ENCODE assay signal across 9 mouse cellular contexts in the genomic region with DNA sequence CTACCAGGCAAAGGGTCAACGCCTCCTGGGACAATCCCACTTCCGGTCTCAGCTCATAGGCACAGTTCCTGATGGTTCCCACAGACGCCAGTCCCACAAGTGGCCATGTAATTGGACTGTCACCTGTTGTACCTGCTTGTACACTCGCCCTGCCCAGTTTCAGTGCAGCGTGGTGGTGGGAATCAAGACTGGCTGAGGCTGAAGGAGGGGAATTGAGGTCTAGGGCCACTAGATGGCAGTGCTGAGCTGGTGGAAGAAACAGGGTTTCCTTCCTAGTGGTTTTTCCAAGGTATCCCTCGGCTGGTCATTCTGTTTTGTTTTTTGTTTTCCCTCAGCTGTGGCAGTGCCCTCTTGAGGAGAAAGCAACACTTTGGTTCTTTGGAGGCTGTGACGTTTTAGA. TPM values are rescaled to one million over a fixed set of nuclear protein-coding genes. Genes with fewer than 3 reads are reported as not detected.
DNase-seq lines count a peak whose midpoint lies in the region; ATAC-seq lines count a peak whose summit lies in the region.
"Had no signal": no experiment of that assay in that cellular context is flagged by ENCODE, and none has a peak within 500 bp of the region (broad histone marks: within the 10 kb centered on the region; RNA-seq: fewer than 3 reads in every experiment).

A gene (minus strand): TSS at position 150 of the 400 bp plus-strand sequence.

- no peaks in the 10 kb centered on the region for H3K36me3 ChIP-seq in hindbrain, embryonic 11.5 days (ENCODE audit: control insufficient read depth, insufficient read depth, low read length)

- H3K4me2 ChIP-seq in hindbrain, embryonic 11.5 days (replicated peaks; ENCODE audit: low read depth, low read length): no peak within 1 kb of the TSS
- H3K4me2 ChIP-seq: liver, embryonic 15.5 days had no signal

- WGBS in hindbrain, embryonic 11.5 days: 11% methylated on average over 7 of the region's 7 CpGs

- H3K4me1 ChIP-seq in hindbrain, embryonic 11.5 days (replicated peaks; ENCODE audit: control insufficient read depth, insufficient read depth, low read length): no peaks in the 10 kb centered on the region

- H3K9ac ChIP-seq in hindbrain, embryonic 11.5 days (ENCODE audit: low read depth, low read length): no peak within 1 kb of the TSS
- H3K9ac ChIP-seq: liver, embryonic 15.5 days had no signal

- H3K9me3 ChIP-seq in hindbrain, embryonic 11.5 days (ENCODE audit: control insufficient read depth, low read length): no peaks in the 10 kb centered on the region
- H3K9me3 ChIP-seq: liver, embryonic 15.5 days had no signal

- no peak for ATAC-seq in hindbrain, embryonic 11.5 days (ENCODE audit: low FRiP score)
- ATAC-seq in megakaryocyte, adult 5-6 weeks (ENCODE audit: poor library complexity, severe bottlenecking): peak; percentile 82

- peak; percentile 84 for DNase-seq in Muller cell, postnatal 12 days (ENCODE audit: inconsistent ontology term)
- DNase-seq in cerebellum, adult 11-12 months: peak; percentile 74
- peak; percentile 90 for DNase-seq in forelimb bud, embryonic 11.5 days (ENCODE audit: low read depth, low spot score)
- peak; percentile 94 for DNase-seq in hindbrain, embryonic 11.5 days (ENCODE audit: low spot score)
- DNase-seq in layer of hippocampus, postnatal 10 days (ENCODE audit: low spot score in 2 of 2): peak; percentile 91 to 93
- peak; percentile 81 to 84 for DNase-seq in right cerebral cortex, adult 2 months (ENCODE audit: low spot score in 2 of 2)
- peak; percentile 86 for DNase-seq in urinary bladder, postnatal 14 days (ENCODE audit: low spot score)

- no peak within 1 kb of the TSS for H3K4me3 ChIP-seq in hindbrain, embryonic 11.5 days (ENCODE audit: low read depth, low read length)
- H3K4me3 ChIP-seq: liver, embryonic 15.5 days had no signal

- H3K27me3 ChIP-seq in hindbrain, embryonic 11.5 days (ENCODE audit: control insufficient read depth, insufficient read depth, low read length): peaks cover 2% of the 10 kb centered on the region; the same call in 1 of the 2 replicates

- H3K27ac ChIP-seq in hindbrain, embryonic 11.5 days (ENCODE audit: low read depth, low read length): no peak within 1 kb of the TSS
- H3K27ac ChIP-seq: liver, embryonic 15.5 days had no signal

RNA-seq across cellular contexts. Expression of the gene that starts here (rescaled TPM):
- polyA plus RNA-seq in hindbrain, embryonic 11.5 days (2014; fragmentation: Nextera tagmentation; extraction: Ambion mirVana): 0.12 and 0.20 TPM in 2 replicates
- 100 to 1,000 TPM; 273 to 295 TPM for total RNA-seq in layer of hippocampus, postnatal 10 days (2021)
- total RNA-seq in megakaryocyte, adult 5-6 weeks (2015): 0.18 and 0.49 TPM in 2 replicates
- 0.49 TPM in 1 of 2 replicates, not detected in the other for total RNA-seq in megakaryocyte, adult 5-6 weeks (2017)

Comparison
In these comparisons a context has a peak if more than half of its experiments do, and no peak if none do; other contexts are left out.
1. RNA of the gene that starts here (total RNA-seq): 273 to 295 TPM in layer of hippocampus, postnatal 10 days; 0.18 to 0.49 TPM in megakaryocyte, adult 5-6 weeks; every median in the first group is over 100 times any median in the second.
2. Peak in DNase-seq in hindbrain, embryonic 11.5 days; RNA of the gene not detected or under 1 TPM.
3. Peak in ATAC-seq in megakaryocyte, adult 5-6 weeks; RNA of the gene not detected or under 1 TPM.
4. Peak in every context shown above with its lines, with median percentiles within 50 percentile points of each other: DNase-seq.